Mouse (Mus musculus) midbrain, embryonic 12.5 days (tissue): ENCODE results near the gene Zc3h4. TPM values are rescaled to one million over a fixed set of nuclear protein-coding genes. Genes with fewer than 3 reads are reported as not detected.

Experiments used
- ATAC-seq: fragments of 200-750 bp; cut with Nextera tagmentation; 2 replicates; pipeline ENCODE4 v1.8.0; 2017; ENCODE audit warnings: low read depth, moderate TSS enrichment, moderate library complexity; ENCODE audit not compliant: low FRiP score
- H3K27ac ChIP-seq: fragments of 300-500 bp; sonication (generic); replicated peaks from 2 replicates; pipeline ENCODE4 v1.5.1; 2016; ENCODE audit warnings: mild to moderate bottlenecking
- H3K27me3 ChIP-seq: fragments of 300-500 bp; sonication (generic); 2 replicates; pipeline ENCODE4 v1.6.1; 2016; ENCODE audit warnings: mild to moderate bottlenecking
- H3K36me3 ChIP-seq: fragments of 300-500 bp; sonication (generic); 2 replicates; pipeline ENCODE4 v1.6.1; 2016
- H3K4me1 ChIP-seq: fragments of 300-500 bp; sonication (generic); 2 replicates; pipeline ENCODE4 v1.6.1; 2016
- H3K4me2 ChIP-seq: fragments of 300-500 bp; sonication (generic); replicated peaks from 2 replicates; pipeline ENCODE4 v1.6.1; 2016; ENCODE audit warnings: mild to moderate bottlenecking, moderate library complexity
- H3K4me3 ChIP-seq: fragments of 300-500 bp; sonication (generic); 2 replicates; pipeline ENCODE4 v1.5.1; 2016; ENCODE audit warnings: mild to moderate bottlenecking
- H3K9ac ChIP-seq: fragments of 300-500 bp; sonication (generic); replicated peaks from 2 replicates; pipeline ENCODE4 v1.6.1; 2016; ENCODE audit warnings: mild to moderate bottlenecking, moderate library complexity
- H3K9me3 ChIP-seq: fragments of 300-500 bp; sonication (generic); 2 replicates; pipeline ENCODE4 v1.6.1; 2016; ENCODE audit warnings: mild to moderate bottlenecking
- WGBS: fragments of 180-500 bp; shearing (Covaris S2); methylation state at CpG from one replicate; pipeline ENCODE4 v1.1.7; 2016; 5-methylcytosine and 5-hydroxymethylcytosine counted together
- polyA plus RNA-seq: library from polyadenylated mRNA; unstranded; fragments of >200 nt; fragmentation: Nextera tagmentation; extraction: Ambion mirVana; gene quantifications from 2 replicates; pipeline ENCODE4 v1.2.1, GENCODE M21; 2016

The Zc3h4 gene
- 27.4 and 31.1 TPM in 2 replicates for polyA plus RNA-seq

- peak; percentile 57 for ATAC-seq
Measured at GRCm38 (mm10) chr7:16400689-16401611, at the start of gene Zc3h4. Gene Zc3h4, plus strand, starts transcription at chr7:16400910.

DNA sequence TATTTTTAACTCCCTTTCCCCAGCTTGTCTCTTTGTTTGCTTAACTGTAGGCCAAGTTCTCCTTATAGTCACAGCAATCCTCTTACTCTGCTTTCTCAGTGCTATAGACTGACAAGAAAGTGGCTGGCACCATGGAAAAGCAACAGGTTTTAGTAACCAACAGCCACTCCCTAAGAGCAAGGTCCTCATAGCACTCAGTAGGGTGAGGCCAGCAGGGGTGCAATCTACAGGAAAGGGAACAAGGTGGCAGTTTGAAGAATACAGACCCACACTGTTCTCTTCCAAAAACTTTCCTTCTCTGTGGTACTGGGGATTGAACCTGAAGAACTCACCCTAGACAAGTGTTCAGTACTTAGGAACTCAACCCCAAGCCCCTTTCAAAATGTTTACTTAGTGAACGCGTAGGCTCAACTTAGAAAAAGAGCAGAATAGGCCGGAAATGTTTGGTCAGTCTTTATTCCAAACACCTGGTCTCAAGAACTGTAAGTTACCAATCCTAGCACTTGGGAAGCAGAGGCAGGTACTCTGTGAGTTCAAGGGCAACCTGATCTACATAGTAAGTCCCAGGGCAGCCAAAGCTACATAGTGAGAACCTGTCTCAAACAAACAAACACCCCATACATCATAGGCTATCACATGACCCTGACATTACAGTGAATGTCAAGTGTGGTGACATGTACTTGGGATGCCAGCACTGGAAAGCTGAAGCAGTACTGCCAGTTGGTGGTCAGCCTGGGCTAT, 44.7 kb upstream of the Zc3h4 start:
- Histone ChIP-seq H3K4me2 (no peak overlapping the region), H3K36me3 (peaks cover 64% of the 10 kb centered on the region), H3K9ac (no peak overlapping the region), H3K27ac (no peak overlapping the region), H3K4me1 (no peaks in the 10 kb centered on the region), H3K9me3 (no peaks in the 10 kb centered on the region), H3K27me3 (no peaks in the 10 kb centered on the region), H3K4me3 (no peak overlapping the region)
- WGBS = 93% methylated on average over 3 of the region's 3 CpGs
- no peak for ATAC-seq

More at GRCm38 (mm10) chr7:16400689-16401611, at the start of gene Zc3h4:
- H3K9me3 ChIP-seq = no peaks in the 10 kb centered on the region
- H3K27ac ChIP-seq = peak within 1 kb of the TSS; percentile 100
- peak within 1 kb of the TSS; percentile 82 for H3K4me2 ChIP-seq
- H3K4me1 ChIP-seq = peaks cover 35% of the 10 kb centered on the region
- H3K4me3 ChIP-seq = peak within 1 kb of the TSS; percentile 92
- H3K9ac ChIP-seq = peak within 1 kb of the TSS; percentile 100
- WGBS = 1% methylated on average over 47 of the region's 85 CpGs
- H3K27me3 ChIP-seq = no peaks in the 10 kb centered on the region
- H3K36me3 ChIP-seq = no peaks in the 10 kb centered on the region

- Histone ChIP-seq H3K27me3 (0 out of 2 replicates have a peak, but pooled peaks cover 3% of the 10 kb centered on the region), H3K9ac (no peak overlapping the region), H3K27ac (no peak overlapping the region), H3K36me3 (peaks cover 58% of the 10 kb centered on the region), H3K9me3 (no peaks in the 10 kb centered on the region), H3K4me2 (no peak overlapping the region), H3K4me3 (no peak overlapping the region), H3K4me1 (no peaks in the 10 kb centered on the region)
- WGBS = 95% methylated on average over 3 of the region's 3 CpGs
- ATAC-seq = no peak
Measured at GRCm38 (mm10) chr7:16357602-16358001, 43.1 kb upstream of the Zc3h4 start.

- H3K4me2 ChIP-seq = no peak overlapping the region
- peaks cover 47% of the 10 kb centered on the region for H3K27me3 ChIP-seq
- H3K27ac ChIP-seq = no peak overlapping the region
- H3K9me3 ChIP-seq = no peaks in the 10 kb centered on the region
- H3K4me1 ChIP-seq = peaks cover 29% of the 10 kb centered on the region
- no peak overlapping the region for H3K9ac ChIP-seq
- H3K4me3 ChIP-seq = no peak overlapping the region
- peaks cover 64% of the 10 kb centered on the region for H3K36me3 ChIP-seq
- 86% methylated on average over 1 of the region's 1 CpGs for WGBS
- no peak for ATAC-seq
Measured at GRCm38 (mm10) chr7:16364319-16364718, 36.4 kb upstream of the Zc3h4 start.

- no peak overlapping the region for H3K4me3 ChIP-seq
- peak overlapping the region; percentile 58 for H3K27ac ChIP-seq
- ATAC-seq = peak; percentile 77
- H3K36me3 ChIP-seq = peaks cover 71% of the 10 kb centered on the region
- 18% methylated on average over 4 of the region's 4 CpGs for WGBS
- peaks cover 29% of the 10 kb centered on the region for H3K4me1 ChIP-seq
- H3K9ac ChIP-seq = no peak overlapping the region
- H3K27me3 ChIP-seq = peaks cover 54% of the 10 kb centered on the region
- 0 out of 2 replicates have a peak overlapping the region, but pooled peaks have one; percentile 16 for H3K4me2 ChIP-seq
- no peaks in the 10 kb centered on the region for H3K9me3 ChIP-seq
Measured at GRCm38 (mm10) chr7:16364901-16365500, 35.7 kb upstream of the Zc3h4 start.

GRCm38 (mm10) chr7:16366133-16366646, 34.5 kb upstream of the Zc3h4 start:
- Histone ChIP-seq H3K27me3 (peaks cover 57% of the 10 kb centered on the region), H3K9ac (no peak overlapping the region), H3K4me3 (no peak overlapping the region), H3K4me1 (peaks cover 29% of the 10 kb centered on the region), H3K4me2 (no peak overlapping the region), H3K27ac (no peak overlapping the region), H3K9me3 (no peaks in the 10 kb centered on the region), H3K36me3 (peaks cover 83% of the 10 kb centered on the region)
- 78% methylated on average over 10 of the region's 10 CpGs for WGBS
- no peak for ATAC-seq

DNA sequence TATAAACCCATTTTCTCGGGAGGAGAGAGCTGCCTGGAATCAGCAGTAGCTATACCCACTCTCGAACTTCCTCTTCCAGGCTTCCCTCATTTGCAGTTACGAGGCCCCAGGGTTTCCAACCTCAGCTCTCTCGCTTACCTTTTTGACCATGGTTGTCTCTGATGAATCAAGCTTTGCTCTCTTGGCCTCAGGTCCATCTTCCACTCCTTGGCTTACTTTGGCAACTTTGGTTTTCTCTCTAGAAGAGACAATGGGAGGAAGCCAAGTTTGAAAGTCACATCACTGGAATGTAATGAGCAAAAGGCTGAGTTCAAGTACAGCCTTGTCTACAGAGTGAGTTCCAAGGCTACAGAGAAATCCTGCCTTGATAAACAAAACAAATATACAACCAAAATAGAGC, 34.0 kb upstream of the Zc3h4 start:
- WGBS = 82% methylated on average over 4 of the region's 4 CpGs
- Histone ChIP-seq H3K4me3 (no peak overlapping the region), H3K9me3 (no peaks in the 10 kb centered on the region), H3K4me1 (peaks cover 29% of the 10 kb centered on the region), H3K27ac (no peak overlapping the region), H3K27me3 (peaks cover 57% of the 10 kb centered on the region), H3K4me2 (no peak overlapping the region), H3K36me3 (peaks cover 83% of the 10 kb centered on the region), H3K9ac (no peak overlapping the region)
- no peak for ATAC-seq

DNA sequence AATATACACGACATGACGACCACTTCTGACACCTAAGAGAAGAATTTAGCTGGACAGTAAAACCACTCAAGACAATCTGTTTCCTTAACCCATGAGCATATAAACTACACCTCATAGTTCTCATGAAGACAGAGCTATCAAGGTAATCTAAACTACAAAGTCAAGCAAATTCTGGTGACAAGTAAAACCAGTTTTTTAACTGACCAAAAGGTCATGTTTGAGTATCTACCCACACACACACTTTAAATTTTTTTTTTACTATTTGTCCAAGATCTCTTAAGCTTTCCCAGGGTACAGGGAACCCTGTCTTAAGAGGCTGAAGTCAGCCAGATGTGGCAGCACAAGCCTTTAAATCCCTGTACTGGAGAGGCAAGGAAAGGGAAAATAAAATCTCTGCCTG, 31.9 kb upstream of the Zc3h4 start:
- Histone ChIP-seq H3K4me2 (no peak overlapping the region), H3K36me3 (peaks cover 70% of the 10 kb centered on the region), H3K4me3 (no peak overlapping the region), H3K9ac (no peak overlapping the region), H3K27me3 (peaks cover 47% of the 10 kb centered on the region), H3K27ac (no peak overlapping the region), H3K9me3 (no peaks in the 10 kb centered on the region), H3K4me1 (peaks cover 29% of the 10 kb centered on the region)
- WGBS = 90% methylated on average over 2 of the region's 2 CpGs
- ATAC-seq = no peak

GRCm38 (mm10) chr7:16370596-16370995, 30.1 kb upstream of the Zc3h4 start:
- Histone ChIP-seq H3K36me3 (peaks cover 75% of the 10 kb centered on the region), H3K4me2 (no peak overlapping the region), H3K9me3 (no peaks in the 10 kb centered on the region), H3K27me3 (peaks cover 42% of the 10 kb centered on the region), H3K27ac (no peak overlapping the region), H3K9ac (no peak overlapping the region), H3K4me3 (no peak overlapping the region), H3K4me1 (peaks cover 13% of the 10 kb centered on the region)
- 96% methylated on average over 2 of the region's 2 CpGs for WGBS
- ATAC-seq = no peak

GRCm38 (mm10) chr7:16373719-16374118, 27.0 kb upstream of the Zc3h4 start:
- Histone ChIP-seq H3K36me3 (peaks cover 75% of the 10 kb centered on the region), H3K4me2 (no peak overlapping the region), H3K4me1 (no peaks in the 10 kb centered on the region), H3K9me3 (no peaks in the 10 kb centered on the region), H3K4me3 (no peak overlapping the region), H3K27me3 (peaks cover 15% of the 10 kb centered on the region), H3K9ac (no peak overlapping the region), H3K27ac (no peak overlapping the region)
- ATAC-seq = no peak
- WGBS = 80% methylated on average over 2 of the region's 2 CpGs

DNA sequence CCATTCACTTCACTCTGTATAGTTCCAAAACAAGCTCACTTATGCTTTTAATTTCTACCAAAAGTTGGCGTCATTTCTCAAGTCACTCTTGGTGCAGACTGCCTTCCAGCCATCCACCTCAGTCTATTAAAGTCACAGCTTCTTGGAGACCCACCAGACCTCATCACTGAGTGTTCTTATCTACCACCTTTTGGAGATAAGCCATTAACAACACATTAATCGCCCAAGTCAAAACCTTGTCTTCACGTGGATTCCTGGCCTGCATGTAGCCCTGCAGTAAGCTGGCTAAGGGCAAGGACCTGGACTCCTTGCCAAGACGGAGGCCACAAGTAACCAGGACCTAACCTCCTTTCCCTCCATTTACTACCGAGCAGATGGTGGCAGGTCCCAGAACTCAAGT, 25.7 kb upstream of the Zc3h4 start:
- Histone ChIP-seq H3K4me3 (no peak overlapping the region), H3K27me3 (peaks cover 3% of the 10 kb centered on the region), H3K36me3 (peaks cover 68% of the 10 kb centered on the region), H3K4me2 (no peak overlapping the region), H3K9ac (no peak overlapping the region), H3K27ac (no peak overlapping the region), H3K9me3 (no peaks in the 10 kb centered on the region), H3K4me1 (no peaks in the 10 kb centered on the region)
- 92% methylated on average over 5 of the region's 5 CpGs for WGBS
- ATAC-seq = no peak
